Mouse (Mus musculus) midbrain, embryonic 11.5 days (tissue): Measurements from ENCODE around the gene Snca. TPM values are rescaled to one million over a fixed set of nuclear protein-coding genes. Genes with fewer than 3 reads are reported as not detected.

Experiments
- polyA plus RNA-seq: library from polyadenylated mRNA; unstranded; fragments of >200 nt; fragmentation: Nextera tagmentation; extraction: Ambion mirVana; gene quantifications from 2 replicates; pipeline ENCODE4 v1.2.1, GENCODE M21; 2014

Gene Snca
- polyA plus RNA-seq, 1 experiment from 2014 or later, result 26.1 TPM

Other genes starting within 250 kb of the Snca start
- gene Mmrn1, start 95.1 kb upstream of the Snca start, polyA plus RNA-seq, result 5.7 and 6.4 TPM in 2 replicates